Mouse (Mus musculus) left cerebral cortex, postnatal 25 days (tissue): ENCODE results near the gene Ppp1r13b. TPM values are rescaled to one million over a fixed set of nuclear protein-coding genes. Genes with fewer than 3 reads are reported as not detected.

ENCODE experiments used
- DNase-seq, 2 experiments: peaks; one replicate each; pipeline ENCODE4 v3.0.0; 2022; ENCODE audit warnings: low spot score in 2 of 2, mixed read lengths in 1 of 2
- intact Hi-C: fragments of 180-260 bp; cut with DNase I; formaldehyde crosslinking; loops from one replicate; pipeline ENCODE4 v1.15.1; 2025
- total RNA-seq, 2 experiments: library from RNA; stranded (reverse); gene quantifications; 2 replicates each; pipeline ENCODE4 v1.2.3; 2021

The Ppp1r13b gene
- total RNA-seq, 2 experiments from 2014 or later = 58.4 to 63.9 TPM

GRCm38 (mm10) chr12:111923117-111923516, 15.2 kb upstream of the Ppp1r13b start:
- intact Hi-C loops = no loop called here
- DNase-seq = no peak

GRCm38 (mm10) chr12:111920046-111920445, 12.1 kb upstream of the Ppp1r13b start:
- intact Hi-C loops = no loop called here
- peak; percentile 58 to 65 for DNase-seq

- intact Hi-C loops = loop anchor here (2.0 kb wide), 1 partner anchor 20 kb away; no protein-coding TSS in a partner anchor
- no peak for DNase-seq
Observed at GRCm38 (mm10) chr12:111916514-111917217, 8.8 kb upstream of the Ppp1r13b start.

- no peak for DNase-seq
- intact Hi-C loops = loop anchor here (2.0 kb wide), 1 partner anchor 21 kb away; no protein-coding TSS in a partner anchor
Observed at GRCm38 (mm10) chr12:111915781-111916180, 7.9 kb upstream of the Ppp1r13b start.

- no peak for DNase-seq
- intact Hi-C loops = no loop called here
Observed at GRCm38 (mm10) chr12:111914031-111914430, 6.1 kb upstream of the Ppp1r13b start.

GRCm38 (mm10) chr12:111912802-111913201, 4.9 kb upstream of the Ppp1r13b start:
- DNase-seq = peak in 1 of 2 experiments; percentile 43
- intact Hi-C loops = no loop called here

GRCm38 (mm10) chr12:111911796-111912195, 3.9 kb upstream of the Ppp1r13b start:
- intact Hi-C loops = no loop called here
- no peak for DNase-seq

GRCm38 (mm10) chr12:111911171-111911760, 3.4 kb upstream of the Ppp1r13b start:
- no peak for DNase-seq
- intact Hi-C loops = no loop called here

GRCm38 (mm10) chr12:111908997-111909550, 1.2 kb upstream of the Ppp1r13b start:
- no peak for DNase-seq
- intact Hi-C loops = no loop called here

- intact Hi-C loops = no loop called here
- peak in 1 of 2 experiments; percentile 50 for DNase-seq
Observed at GRCm38 (mm10) chr12:111907421-111907891, 454 bp downstream of the Ppp1r13b start.

- intact Hi-C loops = no loop called here
- DNase-seq = no peak
Observed at GRCm38 (mm10) chr12:111906309-111906875, 1.5 kb downstream of the Ppp1r13b start.

- no peak for DNase-seq
- intact Hi-C loops = no loop called here
Observed at GRCm38 (mm10) chr12:111902488-111902887, 5.4 kb downstream of the Ppp1r13b start.

GRCm38 (mm10) chr12:111901105-111901875, 6.6 kb downstream of the Ppp1r13b start:
- peak; percentile 50 to 74 for DNase-seq
- intact Hi-C loops = no loop called here

- intact Hi-C loops = no loop called here
- DNase-seq = no peak
Observed at GRCm38 (mm10) chr12:111899646-111900045, 8.3 kb downstream of the Ppp1r13b start.

- no peak for DNase-seq
- intact Hi-C loops = no loop called here
Observed at GRCm38 (mm10) chr12:111898686-111899085, 9.2 kb downstream of the Ppp1r13b start.

GRCm38 (mm10) chr12:111896908-111897661, 10.8 kb downstream of the Ppp1r13b start:
- no peak for DNase-seq
- intact Hi-C loops = no loop called here

- no peak for DNase-seq
- intact Hi-C loops = no loop called here
Observed at GRCm38 (mm10) chr12:111894082-111894481, 13.8 kb downstream of the Ppp1r13b start.

GRCm38 (mm10) chr12:111892981-111893380, 14.9 kb downstream of the Ppp1r13b start:
- intact Hi-C loops = no loop called here
- DNase-seq = no peak

GRCm38 (mm10) chr12:111891800-111892199, 16.1 kb downstream of the Ppp1r13b start:
- no peak for DNase-seq
- intact Hi-C loops = no loop called here
